In genomic region chr5:58172218-58172617, GRCm38 (mm10) we compare ENCODE assay signal across 23 mouse cellular contexts.
DNase-seq lines count a peak whose midpoint lies in the region; TF ChIP-seq lines count a peak whose summit lies in the region.
"Had no signal": no experiment of that assay in that cellular context is flagged by ENCODE, and none has a peak within 500 bp of the region (broad histone marks: within the 10 kb centered on the region; RNA-seq: fewer than 3 reads in every experiment).

No protein-coding gene starts in this region.

- no peak overlapping the region for H3K4me3 ChIP-seq in C2C12 (ENCODE audit: insufficient read depth, poor library complexity, severe bottlenecking)
- H3K4me3 ChIP-seq in MEL (ENCODE audit: control insufficient read depth in 1 of 2, insufficient read depth in 1 of 2, low read depth in 2 of 2, low read length in 2 of 2): no peak overlapping the region
- H3K4me3 ChIP-seq: embryonic facial prominence, embryonic 13.5 days; embryonic facial prominence, embryonic 15.5 days; erythroblast, embryonic 14.5 days; forebrain, embryonic 10.5 days; forebrain, embryonic 13.5 days had no signal

- H3K79me2 ChIP-seq in C2C12 (ENCODE audit: control insufficient read depth, insufficient read depth): no peaks in the 10 kb centered on the region
- H3K79me2 ChIP-seq in MEL (ENCODE audit: control insufficient read depth, insufficient read depth, low read length, poor library complexity): no peaks in the 10 kb centered on the region

- no peak overlapping the region for H3ac ChIP-seq in C2C12 (ENCODE audit: control insufficient read depth, insufficient read length, low read depth)

- TF ChIP-seq POLR2A in MEL (IDR thresholded peaks at IDR 0.05; ENCODE audit: control insufficient read depth in 1 of 2, insufficient read depth in 1 of 2, low read depth in 1 of 2, low read length in 2 of 2, poor library complexity in 1 of 2): no peak

- no peak for TF ChIP-seq EP300 in MEL (IDR thresholded peaks at IDR 0.05; ENCODE audit: low read depth in 1 of 2, low read length in 2 of 2)

- no peaks in the 10 kb centered on the region for H3K4me1 ChIP-seq in MEL (ENCODE audit: control insufficient read depth in 1 of 2, insufficient read depth in 2 of 2, low read length in 2 of 2)

- H3K27me3 ChIP-seq in C2C12 (ENCODE audit: control insufficient read depth, insufficient read depth, insufficient read length): no peaks in the 10 kb centered on the region
- H3K27me3 ChIP-seq in MEL (ENCODE audit: control insufficient read depth in 1 of 2, insufficient read depth in 2 of 2, low read length in 2 of 2): no peaks in the 10 kb centered on the region
- H3K27me3 ChIP-seq: embryonic facial prominence, embryonic 13.5 days; embryonic facial prominence, embryonic 15.5 days; forebrain, embryonic 13.5 days had no signal

- no peak for TF ChIP-seq CTCF in C2C12 (IDR thresholded peaks at IDR 0.05; ENCODE audit: control insufficient read depth, insufficient read depth, insufficient read length)
- TF ChIP-seq CTCF in MEL (IDR thresholded peaks at IDR 0.05 in 2 of 3, conservative IDR thresholded peaks at IDR 0.05 in 1 of 3; ENCODE audit: control insufficient read depth in 1 of 3, insufficient read depth in 1 of 3, low read depth in 2 of 3, low read length in 3 of 3, poor library complexity in 1 of 3, severe bottlenecking in 1 of 3): no peak

- DNase-seq in 416B (ENCODE audit: low read depth) (peak; percentile 61), MEL (ENCODE audit: low read depth, low spot score) (peak; percentile 1)
- no peak for DNase-seq in right cerebral cortex, postnatal 25 days
- DNase-seq in heart, postnatal 14 days: no peak
- DNase-seq in right cerebral cortex, postnatal 14 days: no peak
- DNase-seq: adrenal gland, adult 2 months; adrenal gland, postnatal 10 days; adrenal gland, postnatal 25 days; B cell, adult 2 months; cerebellum, adult 11 months; cerebellum, adult 18-20 months; cerebellum, adult 8-10 months; cerebellum, adult 9-11 months; cerebellum, postnatal 14 days; cerebellum, postnatal 36 days; embryo, embryonic 11 days had no signal

- no peaks in the 10 kb centered on the region for H3K79me3 ChIP-seq in C2C12 (ENCODE audit: low read depth)

- no peak overlapping the region for H3K27ac ChIP-seq in MEL (ENCODE audit: control insufficient read depth, low read depth, low read length)
- H3K27ac ChIP-seq: embryonic facial prominence, embryonic 13.5 days; embryonic facial prominence, embryonic 15.5 days; forebrain, embryonic 10.5 days; forebrain, embryonic 13.5 days had no signal

- intact Hi-C loops in heart, postnatal 14 days (cut with DNase I): no loop called here

- no peak for TF ChIP-seq RAD21 in MEL (IDR thresholded peaks at IDR 0.05; ENCODE audit: low read depth, low read length)

- no peaks in the 10 kb centered on the region for H3K9me3 ChIP-seq in MEL (replicated peaks; ENCODE audit: insufficient read depth, low read length)
- H3K9me3 ChIP-seq: embryonic facial prominence, embryonic 13.5 days; embryonic facial prominence, embryonic 15.5 days; forebrain, embryonic 10.5 days; forebrain, embryonic 13.5 days; G1E had no signal

- H3K9ac ChIP-seq in MEL (ENCODE audit: control insufficient read depth, low read depth, low read length, poor library complexity, severe bottlenecking): no peak overlapping the region
- H3K9ac ChIP-seq: embryonic facial prominence, embryonic 13.5 days; embryonic facial prominence, embryonic 15.5 days; forebrain, embryonic 13.5 days had no signal

- H3K36me3 ChIP-seq in C2C12 (ENCODE audit: control insufficient read depth, insufficient read depth): no peaks in the 10 kb centered on the region
- no peaks in the 10 kb centered on the region for H3K36me3 ChIP-seq in MEL (ENCODE audit: control insufficient read depth in 1 of 2, insufficient read depth in 2 of 2, low read length in 2 of 2)
- H3K36me3 ChIP-seq: embryonic facial prominence, embryonic 13.5 days; embryonic facial prominence, embryonic 15.5 days; forebrain, embryonic 10.5 days; G1E had no signal

TF ChIP-seq in C2C12, 6 proteins besides CTCF, POLR2A, EP300 and RAD21:
- no peak for TF ChIP-seq MYOG (IDR thresholded peaks at IDR 0.05; ENCODE audit: control insufficient read depth, extremely low read depth, insufficient read length)
- no peak for TF ChIP-seq MAX (IDR thresholded peaks at IDR 0.05)
- TF ChIP-seq USF1 (IDR thresholded peaks at IDR 0.05; ENCODE audit: low read depth): no peak
- TF ChIP-seq FOSL1 (IDR thresholded peaks at IDR 0.05; ENCODE audit: insufficient read depth, low read length, poor library complexity, severe bottlenecking): no peak
- TF ChIP-seq CEBPB (IDR thresholded peaks at IDR 0.05; ENCODE audit: low read depth): no peak
- TF ChIP-seq MYOD1 (IDR thresholded peaks at IDR 0.05; ENCODE audit: control insufficient read depth, insufficient read length, low read depth): peak; percentile 59

TF ChIP-seq in MEL, 35 proteins besides CTCF, POLR2A, EP300 and RAD21:
- TF ChIP-seq GATA1 (IDR thresholded peaks at IDR 0.05; ENCODE audit: low read depth, low read length): no peak
- no peak for TF ChIP-seq USF1 (IDR thresholded peaks at IDR 0.05; ENCODE audit: low read depth, low read length)

Comparison
In these comparisons a context has a peak if more than half of its experiments do, and no peak if none do; other contexts are left out.
1. DNase-seq: peak in 416B (single experiment) and MEL (single experiment); none in right cerebral cortex, postnatal 25 days (single experiment), heart, postnatal 14 days (0 of 2) and right cerebral cortex, postnatal 14 days (single experiment).